Mouse (Mus musculus): ENCODE measurements around the gene Ptpro. TPM values are rescaled to one million over a fixed set of nuclear protein-coding genes. Genes with fewer than 3 reads are reported as not detected.

Ptpro gene
- polyA plus RNA-seq (2017; shearing (Covaris generic)) = not detected

GRCm38 (mm10) chr6:137252194-137252886 lies at the start of gene Ptpro:
Ptpro (plus strand) TSS chr6:137252319.

Other genes with a start within 250 kb of the Ptpro start
- gene Rerg, start 81.8 kb upstream of the Ptpro start, polyA plus RNA-seq (2017; shearing (Covaris generic)) = 0.25 TPM